Mouse (Mus musculus): Measurements from ENCODE around the gene Il17rd.

DNA sequence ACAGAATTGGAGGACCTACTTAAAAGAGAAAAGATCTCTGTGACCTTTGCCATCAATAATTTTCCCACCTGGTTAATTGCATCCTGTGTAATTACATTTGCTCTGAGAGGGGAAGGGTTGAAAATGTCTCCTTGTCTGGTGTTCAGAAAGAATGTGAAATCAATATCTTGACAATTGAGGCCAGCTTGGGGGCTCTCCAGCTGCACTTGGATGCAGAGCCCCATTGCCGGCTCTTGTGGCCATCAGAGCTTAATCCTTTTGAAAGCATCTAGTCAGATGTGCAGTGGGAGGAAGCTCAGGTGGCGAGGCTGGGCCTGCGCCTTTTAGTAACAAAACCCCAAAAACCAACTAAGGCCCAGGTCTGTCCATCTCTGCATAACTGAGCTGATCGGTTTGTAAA, 47.3 kb downstream of the Il17rd start:
- no peak for TF ChIP-seq CTCF (IDR thresholded peaks at IDR 0.05; ENCODE audit: borderline replicate concordance, insufficient read depth, low read depth, low read length)
- TF ChIP-seq POLR2A (IDR thresholded peaks at IDR 0.05; ENCODE audit: borderline replicate concordance, insufficient read depth, low read length) = no peak

Measured in cerebellum, adult 2 months (tissue).